8 mouse cellular contexts compared by ENCODE assay signal in genomic region chr2:33349081-33349480, GRCm38 (mm10). TPM values are rescaled to one million over a fixed set of nuclear protein-coding genes. Genes with fewer than 3 reads are reported as not detected.
DNase-seq lines count a peak whose midpoint lies in the region; ATAC-seq and TF ChIP-seq lines count a peak whose summit lies in the region.

No protein-coding gene starts in this region.

- no peak for ATAC-seq in limb, embryonic 11.5 days (ENCODE audit: insufficient number of reproducible peaks, low FRiP score, low TSS enrichment, low read depth)

- H3K4me3 ChIP-seq in kidney, adult 2 months (ENCODE audit: insufficient read depth, low read depth, low read length), result no peak overlapping the region
- no peak overlapping the region for H3K4me3 ChIP-seq in limb, embryonic 11.5 days (ENCODE audit: low read depth, low read length)

- DNase-seq in 3T3-L1 (ENCODE audit: low read depth, low spot score), result peak; percentile 93
- peak; percentile 74 for DNase-seq in adrenal gland, adult 18-20 months (ENCODE audit: low spot score in 2 of 2)
- DNase-seq in embryo, embryonic 10.5 days (ENCODE audit: low spot score), result peak; percentile 89
- DNase-seq in gastrocnemius, postnatal 36 days, result peak; percentile 51 to 70
- peak; percentile 88 for DNase-seq in kidney, adult 2 months
- DNase-seq in limb, embryonic 11.5 days (ENCODE audit: low spot score), result peak; percentile 84
- peak; percentile 47 to 65 for DNase-seq in natural killer cell, adult 2 months (ENCODE audit: low spot score in 2 of 2)
- DNase-seq in splenic B cell, adult 2 months (ENCODE audit: low read depth, low spot score), result peak; percentile 81

- no peak overlapping the region for H3K27ac ChIP-seq in kidney, adult 2 months (ENCODE audit: insufficient read depth, low read depth, low read length)
- H3K27ac ChIP-seq in limb, embryonic 11.5 days (replicated peaks; ENCODE audit: low read depth, low read length), result no peak overlapping the region

- H3K4me2 ChIP-seq in limb, embryonic 11.5 days (ENCODE audit: low read depth, severe bottlenecking), result no peak overlapping the region

- intact Hi-C loops in gastrocnemius, postnatal 36 days (cut with DNase I), result loop anchor here (1.0 kb wide), 1 partner anchor 195 kb away; no protein-coding TSS in a partner anchor

- H3K9ac ChIP-seq in limb, embryonic 11.5 days (ENCODE audit: low read length), result no peak overlapping the region

- WGBS in kidney, adult 2 months, result 16% methylated on average over 2 of the region's 2 CpGs
- WGBS in limb, embryonic 11.5 days, result 39% methylated on average over 2 of the region's 2 CpGs

- no peak for TF ChIP-seq POLR2A in kidney, adult 2 months (IDR thresholded peaks at IDR 0.05; ENCODE audit: low read depth, low read length)

- no peaks in the 10 kb centered on the region for H3K27me3 ChIP-seq in kidney, adult 2 months (replicated peaks; ENCODE audit: control insufficient read depth, insufficient read depth, low read length)
- no peaks in the 10 kb centered on the region for H3K27me3 ChIP-seq in limb, embryonic 11.5 days (ENCODE audit: control insufficient read depth, insufficient read depth, low read length)
- no peaks in the 10 kb centered on the region for H3K27me3 ChIP-seq in splenic B cell, adult 2 months (ENCODE audit: control insufficient read depth, insufficient read depth, low read length, poor library complexity, severe bottlenecking)

- H3K4me1 ChIP-seq in kidney, adult 2 months (ENCODE audit: control insufficient read depth, insufficient read depth, low read length), result peaks cover 9% of the 10 kb centered on the region; the same call in 1 of the 2 replicates
- no peaks in the 10 kb centered on the region for H3K4me1 ChIP-seq in limb, embryonic 11.5 days (ENCODE audit: control insufficient read depth, insufficient read depth, low read length)

- H3K36me3 ChIP-seq in kidney, adult 2 months (ENCODE audit: control insufficient read depth, insufficient read depth, low read length), result no peaks in the 10 kb centered on the region
- no peaks in the 10 kb centered on the region for H3K36me3 ChIP-seq in limb, embryonic 11.5 days (ENCODE audit: control insufficient read depth, insufficient read depth, low read length)
- no peaks in the 10 kb centered on the region for H3K36me3 ChIP-seq in splenic B cell, adult 2 months (ENCODE audit: control insufficient read depth, insufficient read depth, low read length, poor library complexity, severe bottlenecking)

- no peaks in the 10 kb centered on the region for H3K9me3 ChIP-seq in limb, embryonic 11.5 days (ENCODE audit: control insufficient read depth, low read length)

- TF ChIP-seq CTCF in kidney, adult 2 months (conservative IDR thresholded peaks at IDR 0.05; ENCODE audit: insufficient read depth, insufficient read length, low read depth, low read length), result peak; percentile 86

RNA-seq across cellular contexts. Expression of gene Ralgps1, which starts 22.2 kb away (rescaled TPM):
- 1 to 10 TPM; 5.1 to 5.7 TPM for total RNA-seq in adrenal gland, adult 18-20 months (2021)
- 1 to 10 TPM; 2.3 TPM for total RNA-seq in gastrocnemius, postnatal 36 days (2021)
- 4.9 and 5.6 TPM in 2 replicates for polyA plus RNA-seq in kidney, adult 2 months (2012; rRNA removed)
- 4.6 and 5.0 TPM in 2 replicates for polyA plus RNA-seq in limb, embryonic 11.5 days (2014; fragmentation: Nextera tagmentation; extraction: Ambion mirVana)
